Mouse (Mus musculus): Measurements from ENCODE around the gene Gm5926. TPM values are rescaled to one million over a fixed set of nuclear protein-coding genes. Genes with fewer than 3 reads are reported as not detected.
"Not testable (repeated sequence)": the region's sequence is repeated elsewhere in the genome, so short reads cannot be mapped to it uniquely, and the experiment has no call there.

The Gm5926 gene
- polyA plus RNA-seq (2015; fragmentation: Nextera tagmentation; extraction: Ambion mirVana), result not detected in 2 replicates

DNA sequence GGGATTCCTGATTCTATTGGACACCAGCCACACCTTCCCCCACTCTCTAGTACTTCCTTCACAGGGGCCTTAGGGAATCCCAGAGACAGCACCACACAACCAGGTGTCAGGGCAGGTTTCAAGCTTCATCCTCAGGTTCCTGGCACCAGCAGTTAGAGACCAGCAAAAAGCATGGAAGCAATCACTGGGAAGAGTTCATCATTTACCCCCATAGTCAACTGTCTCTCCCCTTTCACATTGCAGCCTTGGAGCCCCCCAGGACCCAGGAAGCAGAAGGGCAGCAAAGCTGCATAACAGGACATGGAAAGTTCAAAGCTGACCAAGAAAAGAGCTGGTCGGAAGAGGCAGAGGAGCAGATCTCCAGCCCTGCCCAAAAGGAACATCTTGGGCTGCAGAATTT, at the start of gene Gm5926:
Gm5926 (plus strand) TSS at position 301 of the 400 bp plus-strand sequence.
- H3K36me3 ChIP-seq; H3K9ac ChIP-seq; H3K27me3 ChIP-seq (replicated peaks); H3K4me3 ChIP-seq (replicated peaks); H3K4me1 ChIP-seq (replicated peaks); H3K4me2 ChIP-seq (replicated peaks); H3K27ac ChIP-seq; ATAC-seq; H3K9me3 ChIP-seq: not testable (repeated sequence)
- WGBS, result no CpG with 5 or more reads among the region's 1 CpGs

DNA sequence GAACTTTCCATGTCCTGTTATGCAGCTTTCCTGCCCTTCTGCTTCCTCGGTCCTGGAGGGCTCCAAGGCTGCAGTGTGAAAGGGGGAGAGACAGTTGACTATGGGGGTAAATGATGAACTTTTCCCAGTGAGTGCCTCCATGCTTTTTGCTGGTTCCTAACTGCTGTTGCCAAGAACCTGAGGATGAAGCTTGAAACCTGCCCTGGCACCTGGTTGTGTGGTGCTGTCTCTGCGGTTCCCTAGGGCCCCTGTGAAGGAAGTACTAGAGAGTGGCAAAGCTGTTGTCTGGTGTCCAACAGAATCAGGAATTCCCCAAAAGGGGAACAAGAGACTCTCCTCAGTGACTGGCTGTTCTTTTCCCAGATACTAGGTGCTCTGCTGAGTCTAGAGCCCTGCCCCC, 49.5 kb upstream of the Gm5926 start:
- H3K27ac ChIP-seq, H3K9ac ChIP-seq: not testable (repeated sequence)
- 86% methylated on average over 1 of the region's 2 CpGs for WGBS

DNA sequence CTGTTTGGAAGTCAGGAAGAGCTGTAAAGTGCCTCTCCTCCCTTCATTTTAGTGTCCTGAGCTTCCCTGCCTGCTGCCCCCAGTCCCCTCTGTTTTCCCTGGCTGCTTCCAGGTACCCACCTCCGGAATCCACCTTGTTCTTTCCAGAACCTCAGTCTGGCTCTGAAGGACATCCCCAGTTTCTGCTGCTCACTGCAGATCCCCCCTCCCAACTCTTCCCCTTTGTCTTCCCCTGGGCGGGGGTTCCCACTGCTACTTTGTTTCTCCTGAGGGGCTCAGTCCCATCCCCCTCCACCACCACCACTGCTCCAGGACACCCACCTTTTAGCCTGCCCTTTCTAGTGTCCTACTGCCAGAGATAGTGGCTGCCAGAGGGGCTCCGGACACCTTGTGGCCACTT, 49.1 kb upstream of the Gm5926 start:
- not testable (repeated sequence) for H3K27ac ChIP-seq; H3K4me2 ChIP-seq (replicated peaks); H3K9me3 ChIP-seq; H3K4me3 ChIP-seq (replicated peaks); ATAC-seq; H3K36me3 ChIP-seq; H3K9ac ChIP-seq; H3K27me3 ChIP-seq (replicated peaks); H3K4me1 ChIP-seq (replicated peaks)
- WGBS, result 79% methylated on average over 3 of the region's 3 CpGs

More for the DNA sequence above, 49.5 kb upstream of the Gm5926 start:
- H3K27me3 ChIP-seq (replicated peaks); H3K36me3 ChIP-seq; ATAC-seq; H3K4me2 ChIP-seq (replicated peaks); H3K4me1 ChIP-seq (replicated peaks); H3K9me3 ChIP-seq; H3K4me3 ChIP-seq (replicated peaks): not testable (repeated sequence)

Other genes with a start within 250 kb of the Gm5926 start
- gene Btbd35f1, start 90.7 kb upstream of the Gm5926 start, polyA plus RNA-seq (2015; fragmentation: Nextera tagmentation; extraction: Ambion mirVana), result not detected in 2 replicates
- gene Btbd35f21, start 75.4 kb downstream of the Gm5926 start, polyA plus RNA-seq (2015; fragmentation: Nextera tagmentation; extraction: Ambion mirVana), result not detected in 2 replicates
- not detected in 2 replicates for gene Btbd35f30, start 243.9 kb downstream of the Gm5926 start, polyA plus RNA-seq (2015; fragmentation: Nextera tagmentation; extraction: Ambion mirVana)

Data from intestine, embryonic 15.5 days (tissue).